In genomic region chr3:131139345-131140090, GRCm38 (mm10) we compare ENCODE assay signal across 8 mouse cellular contexts. TPM values are rescaled to one million over a fixed set of nuclear protein-coding genes. Genes with fewer than 3 reads are reported as not detected.
DNase-seq lines count a peak whose midpoint lies in the region; ATAC-seq and TF ChIP-seq lines count a peak whose summit lies in the region.

No protein-coding gene starts in this region.

- TF ChIP-seq POLR2A in kidney, adult 2 months (IDR thresholded peaks at IDR 0.05; ENCODE audit: low read depth, low read length), result no peak

- H3K36me3 ChIP-seq in lung, postnatal 0 days (ENCODE audit: insufficient read depth, low read length), result no peaks in the 10 kb centered on the region
- H3K36me3 ChIP-seq in embryonic facial prominence, embryonic 10.5 days (replicated peaks), result peaks cover 11% of the 10 kb centered on the region
- H3K36me3 ChIP-seq in kidney, adult 2 months (ENCODE audit: control insufficient read depth, insufficient read depth, low read length), result no peaks in the 10 kb centered on the region

- H3K4me2 ChIP-seq in lung, postnatal 0 days (replicated peaks; ENCODE audit: low read depth, low read length), result no peak overlapping the region

- DNase-seq in lung, postnatal 0 days (ENCODE audit: low spot score), result peak; percentile 57
- DNase-seq in lung, adult 18-20 months, result no peak
- DNase-seq in embryonic facial prominence, embryonic 10.5 days (ENCODE audit: low spot score), result no peak
- peak; percentile 9 for DNase-seq in kidney, adult 2 months
- DNase-seq in naive thymus-derived CD4-positive, alpha-beta T cell, adult 2 months (ENCODE audit: low read depth), result peak; percentile 75
- DNase-seq in layer of hippocampus, adult 11-12 months (ENCODE audit: low spot score), result no peak
- DNase-seq in yolk sac, embryonic 10.5 days (ENCODE audit: low spot score), result no peak
- DNase-seq in urinary bladder, postnatal 4 days (ENCODE audit: low spot score in 2 of 2), result no peak

- H3K4me3 ChIP-seq in lung, postnatal 0 days (ENCODE audit: low read depth, low read length), result no peak overlapping the region
- H3K4me3 ChIP-seq in embryonic facial prominence, embryonic 10.5 days, result no peak overlapping the region
- no peak overlapping the region for H3K4me3 ChIP-seq in kidney, adult 2 months (ENCODE audit: insufficient read depth, low read depth, low read length)

- H3K27ac ChIP-seq in lung, postnatal 0 days (ENCODE audit: low read length), result no peak overlapping the region
- H3K27ac ChIP-seq in embryonic facial prominence, embryonic 10.5 days (replicated peaks), result peak overlapping the region; percentile 44
- H3K27ac ChIP-seq in kidney, adult 2 months (ENCODE audit: insufficient read depth, low read depth, low read length), result no peak overlapping the region

- whole genome bisulfite sequencing in lung, postnatal 0 days, result 39% methylated on average over 14 of the region's 14 CpGs
- WGBS in embryonic facial prominence, embryonic 10.5 days, result 56% methylated on average over 14 of the region's 14 CpGs
- 29% methylated on average over 14 of the region's 14 CpGs for WGBS in kidney, adult 2 months

- H3K4me1 ChIP-seq in lung, postnatal 0 days (ENCODE audit: insufficient read depth, low read depth, low read length), result no peaks in the 10 kb centered on the region
- peaks cover 82% of the 10 kb centered on the region for H3K4me1 ChIP-seq in embryonic facial prominence, embryonic 10.5 days
- no peaks in the 10 kb centered on the region; the same call in 1 of the 2 replicates for H3K4me1 ChIP-seq in kidney, adult 2 months (ENCODE audit: control insufficient read depth, insufficient read depth, low read length)

- no peaks in the 10 kb centered on the region for H3K9me3 ChIP-seq in lung, postnatal 0 days (ENCODE audit: low read length)
- no peaks in the 10 kb centered on the region for H3K9me3 ChIP-seq in embryonic facial prominence, embryonic 10.5 days

- TF ChIP-seq EP300 in lung, postnatal 0 days (IDR thresholded peaks at IDR 0.05), result no peak

- peak; percentile 26; the same call in 1 of the 2 replicates for ATAC-seq in lung, postnatal 0 days

- no peaks in the 10 kb centered on the region for H3K27me3 ChIP-seq in lung, postnatal 0 days (replicated peaks; ENCODE audit: insufficient read depth, low read length)
- no peaks in the 10 kb centered on the region for H3K27me3 ChIP-seq in embryonic facial prominence, embryonic 10.5 days (replicated peaks; ENCODE audit: low read depth, poor library complexity, severe bottlenecking)
- H3K27me3 ChIP-seq in kidney, adult 2 months (replicated peaks; ENCODE audit: control insufficient read depth, insufficient read depth, low read length), result 0 out of 2 replicates have a peak, but pooled peaks cover 1% of the 10 kb centered on the region

- H3K9ac ChIP-seq in lung, postnatal 0 days (replicated peaks; ENCODE audit: low read depth), result no peak overlapping the region

- no peak for TF ChIP-seq CTCF in lung, postnatal 0 days (IDR thresholded peaks at IDR 0.05)
- no peak for TF ChIP-seq CTCF in kidney, adult 2 months (conservative IDR thresholded peaks at IDR 0.05; ENCODE audit: insufficient read depth, insufficient read length, low read depth, low read length)

RNA-seq across cellular contexts. Expression of gene Lef1, which starts 29.2 kb away (rescaled TPM):
- polyA plus RNA-seq in lung, postnatal 0 days (2015; fragmentation: Nextera tagmentation; extraction: Ambion mirVana), result 6.1 and 6.2 TPM in 2 replicates
- 51.2 and 61.3 TPM in 2 replicates for polyA plus RNA-seq in embryonic facial prominence, embryonic 10.5 days (2016; fragmentation: Nextera tagmentation; extraction: Ambion mirVana)
- polyA plus RNA-seq in kidney, adult 2 months (2012; rRNA removed), result 2.3 and 8.4 TPM in 2 replicates

Comparison
In these comparisons a context has a peak if more than half of its experiments do, and no peak if none do; other contexts are left out.
1. DNase-seq: peak in lung, postnatal 0 days (single experiment), kidney, adult 2 months (single experiment) and naive thymus-derived CD4-positive, alpha-beta T cell, adult 2 months (single experiment); none in lung, adult 18-20 months (0 of 2), embryonic facial prominence, embryonic 10.5 days (single experiment), layer of hippocampus, adult 11-12 months (single experiment), yolk sac, embryonic 10.5 days (single experiment) and urinary bladder, postnatal 4 days (0 of 2).